Mouse (Mus musculus) cerebellum, adult 18-20 months (tissue): ENCODE measurements around the gene Dcdc2c.
A peak's percentile ranks its signal among the peaks of the same experiment; 100 is the strongest.

Experiments
- DNase-seq, 2 experiments: peaks; one replicate each; pipeline ENCODE4 v3.0.0; 2021

The Dcdc2c gene

GRCm38 (mm10) chr12:28552299-28552698 lies at the start of gene Dcdc2c:
Gene Dcdc2c, minus strand, starts transcription at chr12:28552399.
- no peak for DNase-seq

- no peak for DNase-seq
Observed at GRCm38 (mm10) chr12:28598526-28598991, 46.4 kb upstream of the Dcdc2c start.

GRCm38 (mm10) chr12:28598110-28598509 lies 45.9 kb upstream of the Dcdc2c start:
- DNase-seq: no peak

GRCm38 (mm10) chr12:28597699-28598098 lies 45.5 kb upstream of the Dcdc2c start:
- DNase-seq: no peak

GRCm38 (mm10) chr12:28596851-28597250 lies 44.7 kb upstream of the Dcdc2c start:
- no peak for DNase-seq

- peak; percentile 18 to 31 for DNase-seq
Observed at GRCm38 (mm10) chr12:28590428-28590827, 38.2 kb upstream of the Dcdc2c start.

GRCm38 (mm10) chr12:28589090-28589868 lies 37.1 kb upstream of the Dcdc2c start:
- peak; percentile 92 to 93 for DNase-seq

GRCm38 (mm10) chr12:28587949-28588348 lies 35.8 kb upstream of the Dcdc2c start:
- no peak for DNase-seq

- DNase-seq: no peak
Observed at GRCm38 (mm10) chr12:28584036-28584435, 31.8 kb upstream of the Dcdc2c start.

GRCm38 (mm10) chr12:28582423-28582822 lies 30.2 kb upstream of the Dcdc2c start, which contains the start of gene Allc:
Gene Allc, minus strand, starts transcription at chr12:28582523.
- no peak for DNase-seq

- no peak for DNase-seq
Observed at GRCm38 (mm10) chr12:28579132-28579531, 26.9 kb upstream of the Dcdc2c start.

GRCm38 (mm10) chr12:28578147-28578546 lies 25.9 kb upstream of the Dcdc2c start:
- DNase-seq: no peak

- no peak for DNase-seq
Observed at GRCm38 (mm10) chr12:28575366-28576070, 23.3 kb upstream of the Dcdc2c start.

GRCm38 (mm10) chr12:28572241-28572640 lies 20.0 kb upstream of the Dcdc2c start:
- DNase-seq: no peak

- no peak for DNase-seq
Observed at GRCm38 (mm10) chr12:28551775-28552174, 424 bp downstream of the Dcdc2c start.

- no peak for DNase-seq
Observed at GRCm38 (mm10) chr12:28548887-28549286, 3.3 kb downstream of the Dcdc2c start.

- DNase-seq: no peak
Observed at GRCm38 (mm10) chr12:28514264-28514775, 37.9 kb downstream of the Dcdc2c start.

- no peak for DNase-seq
Observed at GRCm38 (mm10) chr12:28509699-28510280, 42.4 kb downstream of the Dcdc2c start.

GRCm38 (mm10) chr12:28494289-28494688 lies 57.9 kb downstream of the Dcdc2c start:
- no peak for DNase-seq

- no peak for DNase-seq
Observed at GRCm38 (mm10) chr12:28482483-28483160, 69.6 kb downstream of the Dcdc2c start.

GRCm38 (mm10) chr12:28460951-28461431 lies 91.2 kb downstream of the Dcdc2c start:
- DNase-seq: no peak

- DNase-seq: no peak
Observed at GRCm38 (mm10) chr12:28460523-28460922, 91.7 kb downstream of the Dcdc2c start.

- DNase-seq: no peak
Observed at GRCm38 (mm10) chr12:28458786-28459185, 93.4 kb downstream of the Dcdc2c start.
